8 mouse cellular contexts compared by ENCODE assay signal in the genomic region with DNA sequence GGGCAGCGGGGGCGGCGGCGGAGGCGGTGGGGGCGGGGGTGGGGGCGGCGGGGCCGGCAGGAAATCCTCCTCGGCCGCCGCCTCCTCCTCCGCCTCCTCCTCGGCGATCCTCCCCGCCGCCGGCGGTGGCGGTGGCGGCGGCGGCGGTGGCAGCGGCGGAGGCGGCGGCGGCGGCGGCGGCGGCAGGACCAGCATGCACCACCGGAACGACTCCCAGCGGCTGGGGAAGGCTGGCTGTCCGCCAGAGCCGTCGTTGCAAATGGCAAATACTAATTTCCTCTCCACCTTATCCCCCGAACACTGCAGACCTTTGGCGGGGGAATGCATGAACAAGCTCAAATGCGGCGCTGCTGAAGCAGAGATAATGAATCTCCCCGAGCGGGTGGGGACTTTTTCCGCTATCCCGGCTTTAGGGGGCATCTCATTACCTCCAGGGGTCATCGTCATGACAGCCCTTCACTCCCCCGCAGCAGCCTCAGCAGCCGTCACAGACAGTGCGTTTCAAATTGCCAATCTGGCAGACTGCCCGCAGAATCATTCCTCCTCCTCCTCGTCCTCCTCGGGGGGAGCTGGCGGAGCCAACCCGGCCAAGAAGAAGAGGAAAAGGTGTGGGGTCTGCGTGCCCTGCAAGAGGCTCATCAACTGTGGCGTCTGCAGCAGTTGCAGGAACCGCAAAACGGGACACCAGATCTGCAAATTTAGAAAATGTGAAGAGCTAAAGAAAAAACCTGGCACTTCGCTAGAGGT. TPM values are rescaled to one million over a fixed set of nuclear protein-coding genes. Genes with fewer than 3 reads are reported as not detected.
DNase-seq lines count a peak whose midpoint lies in the region; ATAC-seq and TF ChIP-seq lines count a peak whose summit lies in the region.

No protein-coding gene starts in this region.

- peak overlapping the region; percentile 99 for H3K27ac ChIP-seq in hindbrain, embryonic 13.5 days
- no peak overlapping the region for H3K27ac ChIP-seq in lung, postnatal 0 days (ENCODE audit: low read length)

- TF ChIP-seq EP300 in lung, postnatal 0 days (IDR thresholded peaks at IDR 0.05), result no peak

- H3K4me2 ChIP-seq in hindbrain, embryonic 13.5 days, result peak overlapping the region; percentile 62
- H3K4me2 ChIP-seq in lung, postnatal 0 days (replicated peaks; ENCODE audit: low read depth, low read length), result peak overlapping the region; percentile 95

- under 1% methylated on average over 40 of the region's 61 CpGs for WGBS in hindbrain, embryonic 13.5 days
- under 1% methylated on average over 25 of the region's 61 CpGs for WGBS in lung, postnatal 0 days

- DNase-seq in R1 (ENCODE audit: low read depth, low spot score), result peak; percentile 34
- peak; percentile 86 to 90 for DNase-seq in cerebellum, postnatal 14 days
- DNase-seq in frontal cortex, postnatal 36 days (ENCODE audit: low spot score in 2 of 2), result peak; percentile 66 to 77
- DNase-seq in layer of hippocampus, postnatal 36 days, result peak; percentile 65 to 68
- peak; percentile 57 for DNase-seq in lung, postnatal 0 days (ENCODE audit: low spot score)
- DNase-seq in retina, postnatal 7 days (ENCODE audit: low read depth, low spot score), result peak; percentile 65
- DNase-seq in yolk sac, embryonic 10.5 days (ENCODE audit: low spot score), result peak; percentile 50

- peak; percentile 62 for ATAC-seq in hindbrain, embryonic 13.5 days (ENCODE audit: low FRiP score)
- ATAC-seq in lung, postnatal 0 days, result peak; percentile 47

- H3K27me3 ChIP-seq in hindbrain, embryonic 13.5 days, result no peaks in the 10 kb centered on the region
- H3K27me3 ChIP-seq in lung, postnatal 0 days (replicated peaks; ENCODE audit: insufficient read depth, low read length), result no peaks in the 10 kb centered on the region; the same call in 1 of the 2 replicates

- no peaks in the 10 kb centered on the region for H3K36me3 ChIP-seq in hindbrain, embryonic 13.5 days
- H3K36me3 ChIP-seq in lung, postnatal 0 days (ENCODE audit: insufficient read depth, low read length), result no peaks in the 10 kb centered on the region

- H3K4me1 ChIP-seq in hindbrain, embryonic 13.5 days (replicated peaks), result peaks cover 34% of the 10 kb centered on the region
- H3K4me1 ChIP-seq in lung, postnatal 0 days (ENCODE audit: insufficient read depth, low read depth, low read length), result peaks cover 4% of the 10 kb centered on the region; the same call in 1 of the 2 replicates

- H3K9me3 ChIP-seq in hindbrain, embryonic 13.5 days, result no peaks in the 10 kb centered on the region
- H3K9me3 ChIP-seq in lung, postnatal 0 days (ENCODE audit: low read length), result no peaks in the 10 kb centered on the region

- peak overlapping the region; percentile 68 for H3K4me3 ChIP-seq in hindbrain, embryonic 13.5 days
- peak overlapping the region; percentile 62 for H3K4me3 ChIP-seq in lung, postnatal 0 days (ENCODE audit: low read depth, low read length)

- peak overlapping the region; percentile 90 for H3K9ac ChIP-seq in hindbrain, embryonic 13.5 days
- H3K9ac ChIP-seq in lung, postnatal 0 days (replicated peaks; ENCODE audit: low read depth), result 0 out of 2 replicates have a peak overlapping the region, but pooled peaks have one; percentile 13

- no peak for TF ChIP-seq CTCF in lung, postnatal 0 days (IDR thresholded peaks at IDR 0.05)

RNA-seq across cellular contexts. Expression of a gene that starts 3.9 kb away (rescaled TPM):
- 28.7 and 28.8 TPM in 2 replicates for polyA plus RNA-seq in hindbrain, embryonic 13.5 days (2015; fragmentation: Nextera tagmentation; extraction: Ambion mirVana)
- total RNA-seq in layer of hippocampus, postnatal 36 days (2021), result 10 to 100 TPM; 12.6 to 13.4 TPM
- polyA plus RNA-seq in lung, postnatal 0 days (2015; fragmentation: Nextera tagmentation; extraction: Ambion mirVana), result 0.81 and 0.93 TPM in 2 replicates

Comparison
In these comparisons a context has a peak if more than half of its experiments do, and no peak if none do; other contexts are left out.
1. DNase-seq: peak in every context shown above with its lines; median percentile 88 in cerebellum, postnatal 14 days; 72 in frontal cortex, postnatal 36 days; 66 in layer of hippocampus, postnatal 36 days; 65 in retina, postnatal 7 days; 57 in lung, postnatal 0 days; 50 in yolk sac, embryonic 10.5 days; 34 in R1.
2. RNA of a gene that starts 3.9 kb away (polyA plus RNA-seq): 28.7 to 28.8 TPM in hindbrain, embryonic 13.5 days; 0.81 to 0.93 TPM in lung, postnatal 0 days; every median in the first group is over 10 times any median in the second.